Mouse (Mus musculus) CH12F3 (cell line): Measurements from ENCODE around the gene Izumo1.

Source experiments
- in situ Hi-C: fragments of 300-500 bp; cut with MboI; formaldehyde crosslinking; loops from 2 replicates; pipeline ENCODE4 v1.14.3; 2020; ENCODE audit warnings: low sequenced_read_pairs

Izumo1 gene

GRCm38 (mm10) chr7:45617042-45617695, 4.4 kb upstream of the Izumo1 start, which contains the start of gene Fut1:
Gene Fut1, plus strand, starts transcription at chr7:45617289.
- in situ Hi-C loops, result no loop called here

DNA sequence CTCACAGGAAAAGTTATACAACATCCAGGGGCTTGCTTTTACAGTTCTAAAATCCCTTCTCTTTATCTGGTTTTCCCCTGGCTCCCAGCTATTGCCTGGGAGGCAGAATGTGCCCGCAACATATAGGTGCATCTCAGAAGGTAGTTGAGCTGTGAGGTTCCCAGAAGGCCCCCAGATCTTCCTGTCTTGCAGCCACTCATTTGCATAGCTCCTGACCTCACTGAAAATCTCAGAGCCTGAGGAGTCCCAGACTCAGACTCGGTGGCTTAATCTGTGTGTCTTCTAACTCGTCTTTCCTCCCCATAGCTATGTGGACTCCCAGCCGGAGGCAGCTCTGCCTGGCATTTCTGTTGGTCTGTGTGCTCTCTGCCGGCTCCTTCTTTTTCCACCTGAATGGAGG, 3.3 kb upstream of the Izumo1 start:
- in situ Hi-C loops, result no loop called here

DNA sequence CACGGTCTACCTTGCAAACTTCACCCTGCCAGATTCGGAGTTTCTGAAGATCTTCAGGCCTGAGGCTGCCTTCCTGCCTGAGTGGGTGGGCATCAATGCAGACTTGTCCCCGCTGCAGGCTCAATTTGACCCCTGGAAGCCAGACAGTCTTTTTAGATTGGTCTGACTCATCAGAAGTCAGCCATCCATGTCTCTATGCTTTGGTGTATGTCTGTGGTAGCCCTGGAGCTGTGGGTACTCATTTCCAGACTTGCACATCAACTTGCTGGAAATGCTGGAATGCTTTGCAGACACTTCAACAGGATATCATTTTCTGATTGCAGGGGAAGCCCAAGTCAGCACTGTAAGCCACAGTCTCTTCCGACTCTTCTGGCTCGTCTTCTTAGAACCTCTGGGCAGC, 2.0 kb upstream of the Izumo1 start:
- in situ Hi-C loops, result no loop called here

GRCm38 (mm10) chr7:45623507-45623906, 1.9 kb downstream of the Izumo1 start:
- in situ Hi-C loops, result no loop called here

GRCm38 (mm10) chr7:45624718-45625117, 3.1 kb downstream of the Izumo1 start:
- in situ Hi-C loops, result no loop called here

- in situ Hi-C loops, result no loop called here
These were observed 3.9 kb downstream of the Izumo1 start for GRCm38 (mm10) chr7:45625481-45625880.

- in situ Hi-C loops, result no loop called here
These were observed 5.0 kb downstream of the Izumo1 start for GRCm38 (mm10) chr7:45626571-45627076.

- in situ Hi-C loops, result no loop called here
These were observed 5.7 kb downstream of the Izumo1 start, which contains the start of gene Rasip1 for GRCm38 (mm10) chr7:45627261-45627660. Gene Rasip1, plus strand, starts transcription at chr7:45627488.

- in situ Hi-C loops, result no loop called here
These were observed 7.0 kb downstream of the Izumo1 start for GRCm38 (mm10) chr7:45628364-45629294.

DNA sequence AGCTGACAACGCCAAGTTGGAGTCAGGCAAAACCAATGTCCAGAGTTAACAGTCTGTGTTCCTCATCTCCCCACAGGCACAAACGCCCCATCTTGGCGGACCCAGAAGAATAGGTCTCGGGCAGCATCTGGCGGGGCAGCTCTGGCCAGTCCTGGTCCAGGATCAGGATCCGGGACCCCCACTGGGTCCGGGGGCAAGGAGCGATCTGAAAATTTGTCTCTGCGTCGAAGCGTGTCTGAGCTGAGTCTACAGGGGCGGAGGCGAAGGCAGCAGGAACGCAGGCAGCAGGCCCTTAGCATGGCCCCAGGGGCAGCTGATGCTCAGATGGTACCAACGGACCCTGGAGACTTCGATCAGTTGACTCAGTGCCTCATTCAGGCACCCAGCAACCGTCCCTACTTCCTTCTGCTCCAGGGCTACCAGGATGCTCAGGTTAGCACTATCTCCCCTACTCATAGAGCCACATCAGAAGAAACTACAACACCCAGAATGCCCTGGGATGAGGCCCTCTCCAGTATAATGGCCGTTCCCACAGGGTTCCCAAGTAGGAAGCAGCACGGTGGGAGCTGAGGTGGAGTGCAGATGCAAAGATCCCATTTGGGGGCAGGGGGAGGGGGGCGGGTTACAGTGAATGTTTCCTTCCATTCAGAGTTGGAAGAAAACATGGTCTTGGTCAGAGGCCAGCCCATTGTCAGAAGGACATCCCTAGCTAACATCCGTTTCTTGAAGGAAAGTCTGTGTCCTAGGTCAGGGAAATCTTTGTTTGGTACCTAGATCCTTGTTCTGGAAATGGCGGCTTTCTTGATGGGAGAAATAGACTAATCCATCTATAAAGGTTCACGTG, 8.7 kb downstream of the Izumo1 start:
- in situ Hi-C loops, result no loop called here

- in situ Hi-C loops, result no loop called here
These were observed 10.9 kb downstream of the Izumo1 start for GRCm38 (mm10) chr7:45632499-45632898.

DNA sequence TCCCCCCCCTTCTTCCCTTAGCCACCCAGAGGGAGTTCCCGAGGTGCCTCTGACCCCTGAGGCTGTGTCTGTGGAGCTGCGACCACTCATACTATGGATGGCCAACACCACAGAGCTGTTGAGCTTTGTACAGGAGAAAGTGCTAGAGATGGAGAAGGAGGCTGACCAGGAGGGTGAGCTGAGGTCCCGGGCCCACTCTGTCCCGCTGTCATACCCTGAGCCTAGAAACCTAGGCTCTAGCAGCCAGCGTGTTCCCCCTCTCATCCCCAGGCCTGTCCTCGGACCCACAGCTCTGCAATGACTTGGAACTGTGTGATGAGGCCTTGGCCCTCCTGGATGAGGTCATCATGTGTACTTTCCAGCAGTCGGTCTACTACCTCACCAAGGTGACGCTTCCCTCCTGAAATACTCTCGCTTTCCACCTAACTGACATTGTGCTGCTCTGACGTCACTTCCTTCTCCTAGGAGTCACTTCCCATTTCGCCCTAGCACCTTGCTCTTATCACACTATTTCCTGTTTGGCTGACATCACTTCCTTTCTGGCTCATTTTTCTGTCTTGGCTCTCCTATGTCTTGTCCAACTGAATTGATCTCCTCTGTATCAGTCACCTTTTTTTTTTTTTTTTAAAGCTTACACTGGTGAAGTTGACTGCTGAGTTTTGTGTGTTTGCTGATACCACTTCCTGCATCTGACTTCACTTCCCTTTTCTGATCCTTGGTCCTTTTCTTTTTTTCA, 13.5 kb downstream of the Izumo1 start:
- in situ Hi-C loops, result no loop called here

GRCm38 (mm10) chr7:45635711-45636688, 14.4 kb downstream of the Izumo1 start:
- in situ Hi-C loops, result no loop called here

- in situ Hi-C loops, result no loop called here
These were observed 16.1 kb downstream of the Izumo1 start for GRCm38 (mm10) chr7:45637710-45638109.

- in situ Hi-C loops, result no loop called here
These were observed 17.2 kb downstream of the Izumo1 start for GRCm38 (mm10) chr7:45638623-45639401.

DNA sequence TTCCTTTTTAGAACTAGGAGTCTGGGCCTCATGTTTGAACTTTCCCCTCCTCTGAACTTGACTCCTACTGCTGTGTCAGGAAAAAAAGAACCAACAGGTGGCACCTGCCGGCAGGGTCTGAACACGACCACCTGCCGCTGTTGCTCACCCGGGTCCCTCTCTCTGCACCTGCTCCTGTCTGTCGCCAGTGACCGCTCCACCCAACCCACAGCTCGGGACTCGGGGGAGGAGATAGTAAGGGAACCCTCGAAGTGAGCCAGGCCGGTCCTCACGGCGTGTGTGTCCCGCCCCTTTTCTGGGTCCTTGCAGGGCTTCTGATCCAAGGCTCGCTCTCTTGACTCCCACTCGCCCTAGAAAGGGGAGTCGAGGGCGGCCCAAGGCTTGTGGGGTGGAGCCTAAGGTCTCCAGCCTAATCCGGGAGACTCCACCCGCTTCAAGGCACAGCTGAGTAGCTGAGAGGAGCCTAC, 18.0 kb downstream of the Izumo1 start, which contains the start of gene Mamstr:
Gene Mamstr, plus strand, starts transcription at position 417 of the 467 bp plus-strand sequence.
- in situ Hi-C loops, result no loop called here

DNA sequence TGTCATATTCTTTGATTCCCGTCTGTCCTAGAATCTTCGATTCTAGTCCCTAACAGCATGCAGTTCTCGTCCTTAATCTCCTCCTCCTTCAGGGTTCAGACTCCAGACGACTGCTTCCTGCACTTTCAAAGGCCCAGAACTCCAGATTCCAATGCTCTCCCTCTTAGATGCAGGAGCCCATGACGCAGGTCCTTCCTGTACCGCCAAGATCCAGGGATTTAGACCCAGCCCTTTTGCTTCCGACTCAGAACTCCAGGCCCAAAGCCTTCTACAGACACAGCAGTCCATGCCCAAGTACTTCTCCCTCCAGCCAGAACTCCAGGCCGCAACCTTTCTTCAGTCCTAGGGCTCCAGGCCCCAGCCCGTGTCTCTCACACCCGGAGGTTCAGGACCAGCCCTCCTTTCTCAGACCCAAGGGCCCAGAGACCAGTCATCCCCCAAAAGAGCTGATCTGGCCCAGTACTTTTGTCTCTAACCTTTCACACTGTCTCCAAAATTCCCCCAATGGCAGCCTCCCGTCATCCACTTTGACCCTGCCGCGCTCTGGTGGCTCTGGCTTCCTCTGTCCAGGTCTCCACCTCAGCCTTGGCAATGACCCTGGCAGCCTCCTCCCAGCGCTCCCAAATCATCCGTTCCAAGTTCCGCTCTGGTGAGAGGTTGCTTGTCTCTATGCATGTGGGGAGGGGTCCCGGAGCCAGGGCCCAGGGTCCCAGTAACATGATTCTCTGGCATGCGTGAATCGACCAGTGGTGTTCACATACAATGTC, 18.8 kb downstream of the Izumo1 start:
- in situ Hi-C loops, result no loop called here
